Mouse (Mus musculus): ENCODE results near the gene Inpp5d. TPM values are rescaled to one million over a fixed set of nuclear protein-coding genes. Genes with fewer than 3 reads are reported as not detected.

The Inpp5d gene
- total RNA-seq, 2 experiments from 2014 or later: 16.9 to 22.2 TPM

Other genes with a start within 250 kb of the Inpp5d start
- gene Kcnj13, start 225.6 kb upstream of the Inpp5d start, total RNA-seq (2021): not detected
- not detected for gene Snorc, start 150.0 kb upstream of the Inpp5d start, total RNA-seq (2021)
- gene Neu2, start 110.4 kb upstream of the Inpp5d start, total RNA-seq (2021): not detected
- 1 to 10 TPM in 1 of 2 experiments, under 1 TPM in 1; 0.23 to 1.1 TPM for gene Ngef, start 46.4 kb upstream of the Inpp5d start, total RNA-seq (2021)
- gene Atg16l1, start 135.6 kb downstream of the Inpp5d start, total RNA-seq (2021): 10 to 100 TPM; 31.8 to 33.2 TPM
- gene Sag, start 183.4 kb downstream of the Inpp5d start, total RNA-seq (2021): 1 to 10 TPM; 1.5 to 3.3 TPM
- 10 to 100 TPM; 66.0 to 74.1 TPM for gene Dgkd, start 233.0 kb downstream of the Inpp5d start, total RNA-seq (2021)